Mouse (Mus musculus): ENCODE measurements at regions not wholly inside any gene's neighbourhood (a gene's known extent, or its start where the extent isn't known, plus 50 kb on each side); places are given as distances from the start of the nearest gene placed in this dataset.

- DNase-seq (ENCODE audit: low read depth, low spot score) = no peak
Observed at GRCm38 (mm10) chr11:71976724-71977481, 60.4 kb downstream of the Aipl1 start.

GRCm38 (mm10) chr11:71971351-71971750 lies 66.0 kb downstream of the Aipl1 start:
- no peak for DNase-seq (ENCODE audit: low read depth, low spot score)

GRCm38 (mm10) chr11:71962306-71962705 lies 75.0 kb downstream of the Aipl1 start:
- DNase-seq (ENCODE audit: low read depth, low spot score) = no peak

GRCm38 (mm10) chr11:71952533-71952932 lies 84.8 kb downstream of the Aipl1 start:
- DNase-seq (ENCODE audit: low read depth, low spot score) = no peak

GRCm38 (mm10) chr11:71947161-71947560 lies 90.1 kb downstream of the Aipl1 start:
- no peak for DNase-seq (ENCODE audit: low read depth, low spot score)

- no peak for DNase-seq (ENCODE audit: low read depth, low spot score)
Observed at GRCm38 (mm10) chr11:71945098-71945413, 92.3 kb downstream of the Aipl1 start.

- peak; percentile 32 for DNase-seq (ENCODE audit: low read depth, low spot score)
Observed at GRCm38 (mm10) chr11:71944398-71945097, 92.8 kb downstream of the Aipl1 start.

GRCm38 (mm10) chr11:71943512-71943911 lies 93.8 kb downstream of the Aipl1 start:
- no peak for DNase-seq (ENCODE audit: low read depth, low spot score)

GRCm38 (mm10) chr11:71939066-71939465 lies 98.2 kb downstream of the Aipl1 start:
- no peak for DNase-seq (ENCODE audit: low read depth, low spot score)

- DNase-seq (ENCODE audit: low read depth, low spot score) = peak; percentile 31
Observed at GRCm38 (mm10) chr11:71937108-71937507, 100.2 kb downstream of the Aipl1 start.

GRCm38 (mm10) chr11:71929716-71930488 lies 107.4 kb downstream of the Aipl1 start:
- no peak for DNase-seq (ENCODE audit: low read depth, low spot score)

GRCm38 (mm10) chr11:71914665-71915064 lies 122.6 kb downstream of the Aipl1 start:
- no peak for DNase-seq (ENCODE audit: low read depth, low spot score)

- no peak for DNase-seq (ENCODE audit: low read depth, low spot score)
Observed at GRCm38 (mm10) chr11:71912626-71913025, 124.7 kb downstream of the Aipl1 start.

GRCm38 (mm10) chr11:71911284-71911683 lies 126.0 kb downstream of the Aipl1 start:
- no peak for DNase-seq (ENCODE audit: low read depth, low spot score)

- peak; percentile 32 for DNase-seq (ENCODE audit: low read depth, low spot score)
Observed at GRCm38 (mm10) chr11:71908616-71909015, 128.7 kb downstream of the Aipl1 start.

GRCm38 (mm10) chr11:71903020-71903410 lies 134.3 kb downstream of the Aipl1 start:
- no peak for DNase-seq (ENCODE audit: low read depth, low spot score)

- no peak for DNase-seq (ENCODE audit: low read depth, low spot score)
Observed at GRCm38 (mm10) chr11:71902304-71903019, 134.8 kb downstream of the Aipl1 start.

- no peak for DNase-seq (ENCODE audit: low read depth, low spot score)
Observed at GRCm38 (mm10) chr11:71900816-71901215, 136.5 kb downstream of the Aipl1 start.

GRCm38 (mm10) chr11:71897551-71897950 lies 139.8 kb downstream of the Aipl1 start:
- no peak for DNase-seq (ENCODE audit: low read depth, low spot score)

GRCm38 (mm10) chr11:71897141-71897540 lies 140.2 kb downstream of the Aipl1 start:
- no peak for DNase-seq (ENCODE audit: low read depth, low spot score)

GRCm38 (mm10) chr11:71891181-71891580 lies 141.5 kb downstream of the Wscd1 start:
- DNase-seq (ENCODE audit: low read depth, low spot score) = no peak

GRCm38 (mm10) chr11:71889161-71889560 lies 139.4 kb downstream of the Wscd1 start:
- DNase-seq (ENCODE audit: low read depth, low spot score) = no peak

All from ZHBTc4 (cell line).